Mouse (Mus musculus): ENCODE measurements at regions not wholly inside any gene's neighbourhood (a gene's known extent, or its start where the extent isn't known, plus 50 kb on each side); places are given as distances from the start of the nearest gene placed in this dataset.

GRCm38 (mm10) chr15:86689694-86690093 lies 475.4 kb downstream of the Tbc1d22a start:
- Histone ChIP-seq H3K27ac (ENCODE audit: low read depth, low read length) (no peak overlapping the region), H3K4me3 (ENCODE audit: low read depth, low read length) (no peak overlapping the region), H3K4me1 (replicated peaks; ENCODE audit: control insufficient read depth, insufficient read depth, low read length) (no peaks in the 10 kb centered on the region), H3K27me3 (ENCODE audit: control insufficient read depth, insufficient read depth, low read length) (no peaks in the 10 kb centered on the region), H3K9ac (ENCODE audit: low read length) (no peak overlapping the region), H3K4me2 (ENCODE audit: low read depth, low read length, severe bottlenecking) (no peak overlapping the region), H3K9me3 (ENCODE audit: control insufficient read depth, low read length) (no peaks in the 10 kb centered on the region), H3K36me3 (ENCODE audit: control insufficient read depth, insufficient read depth, low read length) (no peaks in the 10 kb centered on the region)
- no peak for ATAC-seq (replicated peaks; ENCODE audit: low FRiP score)
- DNase-seq (ENCODE audit: low spot score): no peak
- WGBS: 79% methylated on average over 8 of the region's 8 CpGs

DNA sequence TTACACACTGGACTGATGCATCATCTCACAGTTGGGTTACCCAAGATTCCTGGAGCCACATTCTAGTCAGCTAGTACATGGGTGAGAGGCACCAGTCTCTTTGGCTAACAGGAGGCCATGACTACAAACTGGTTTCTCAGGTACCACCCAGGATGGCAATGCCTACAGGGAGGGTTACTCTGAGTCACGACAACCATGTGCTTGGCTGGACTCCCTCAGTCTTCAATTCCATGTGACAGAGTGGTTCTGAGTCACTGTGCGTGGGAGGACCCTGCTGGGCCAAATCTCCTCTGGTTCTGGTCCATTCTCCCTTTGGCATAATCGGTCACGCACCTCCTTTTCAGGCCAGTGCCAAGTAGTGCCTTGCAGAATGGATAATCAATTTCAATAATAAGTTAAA lies 482.5 kb downstream of the Tbc1d22a start:
- Histone ChIP-seq H3K4me2 (ENCODE audit: low read depth, low read length, severe bottlenecking) (no peak overlapping the region), H3K9ac (ENCODE audit: low read length) (no peak overlapping the region), H3K27ac (ENCODE audit: low read depth, low read length) (no peak overlapping the region), H3K4me3 (ENCODE audit: low read depth, low read length) (no peak overlapping the region), H3K27me3 (ENCODE audit: control insufficient read depth, insufficient read depth, low read length) (no peaks in the 10 kb centered on the region), H3K9me3 (ENCODE audit: control insufficient read depth, low read length) (no peaks in the 10 kb centered on the region), H3K4me1 (replicated peaks; ENCODE audit: control insufficient read depth, insufficient read depth, low read length) (no peaks in the 10 kb centered on the region), H3K36me3 (ENCODE audit: control insufficient read depth, insufficient read depth, low read length) (no peaks in the 10 kb centered on the region)
- ATAC-seq (replicated peaks; ENCODE audit: low FRiP score) (no peak), DNase-seq (ENCODE audit: low spot score) (no peak)
- 66% methylated on average over 4 of the region's 4 CpGs for WGBS

DNA sequence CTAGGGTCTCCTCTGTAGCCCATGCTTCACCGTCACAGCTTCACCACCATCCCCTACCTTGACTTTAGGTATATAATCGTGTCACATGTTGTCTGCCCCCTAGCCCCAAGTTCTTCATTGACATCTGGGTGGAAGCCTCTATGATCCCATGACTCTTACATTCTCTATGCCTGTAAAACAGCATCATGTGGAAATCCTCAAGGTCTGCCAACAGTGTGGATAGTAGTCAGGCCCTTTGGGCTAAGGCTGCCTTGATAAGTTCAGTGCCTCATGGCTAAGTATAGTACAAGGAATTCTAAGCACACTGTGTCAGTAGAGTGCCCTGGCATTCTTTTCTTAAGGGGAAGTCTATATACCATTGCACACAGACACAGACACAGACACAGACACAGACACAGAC lies 496.2 kb downstream of the Tbc1d22a start:
- Histone ChIP-seq H3K36me3 (ENCODE audit: control insufficient read depth, insufficient read depth, low read length) (no peaks in the 10 kb centered on the region), H3K27ac (ENCODE audit: low read depth, low read length) (no peak overlapping the region), H3K9me3 (ENCODE audit: control insufficient read depth, low read length) (no peaks in the 10 kb centered on the region), H3K4me3 (ENCODE audit: low read depth, low read length) (no peak overlapping the region), H3K4me1 (replicated peaks; ENCODE audit: control insufficient read depth, insufficient read depth, low read length) (no peaks in the 10 kb centered on the region), H3K9ac (ENCODE audit: low read length) (no peak overlapping the region), H3K4me2 (ENCODE audit: low read depth, low read length, severe bottlenecking) (no peak overlapping the region), H3K27me3 (ENCODE audit: control insufficient read depth, insufficient read depth, low read length) (no peaks in the 10 kb centered on the region)
- WGBS: 89% methylated on average over 2 of the region's 2 CpGs
- DNase-seq (ENCODE audit: low spot score) (no peak), ATAC-seq (replicated peaks; ENCODE audit: low FRiP score) (no peak)

GRCm38 (mm10) chr15:86718376-86718775 lies 504.1 kb downstream of the Tbc1d22a start:
- DNase-seq (ENCODE audit: low spot score) (no peak), ATAC-seq (replicated peaks; ENCODE audit: low FRiP score) (no peak)
- Histone ChIP-seq H3K4me2 (ENCODE audit: low read depth, low read length, severe bottlenecking) (no peak overlapping the region), H3K4me3 (ENCODE audit: low read depth, low read length) (no peak overlapping the region), H3K4me1 (replicated peaks; ENCODE audit: control insufficient read depth, insufficient read depth, low read length) (no peaks in the 10 kb centered on the region), H3K27ac (ENCODE audit: low read depth, low read length) (no peak overlapping the region), H3K9ac (ENCODE audit: low read length) (no peak overlapping the region), H3K9me3 (ENCODE audit: control insufficient read depth, low read length) (no peaks in the 10 kb centered on the region), H3K27me3 (ENCODE audit: control insufficient read depth, insufficient read depth, low read length) (no peaks in the 10 kb centered on the region), H3K36me3 (ENCODE audit: control insufficient read depth, insufficient read depth, low read length) (no peaks in the 10 kb centered on the region)
- WGBS: 50% methylated on average over 9 of the region's 9 CpGs

DNA sequence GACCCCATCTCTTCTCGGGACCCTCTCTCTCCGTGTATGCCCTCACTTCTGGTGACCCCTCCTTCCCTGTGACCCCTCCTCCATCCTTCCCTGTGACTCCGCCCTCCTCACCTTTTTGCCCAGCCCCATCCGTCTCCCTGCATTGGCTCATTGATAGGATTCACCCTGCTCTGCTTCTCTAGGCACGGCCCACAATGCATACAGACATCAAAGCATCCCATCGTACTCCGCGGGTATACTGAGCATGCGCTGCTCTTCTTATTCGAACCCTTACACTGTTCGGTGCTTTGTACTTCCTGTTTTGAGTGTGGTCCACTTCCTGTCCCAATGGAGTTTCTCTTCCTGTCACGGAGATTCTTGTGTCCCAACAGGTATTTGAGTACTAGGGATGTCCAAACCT lies 504.8 kb downstream of the Tbc1d22a start:
- H3K4me1 ChIP-seq (replicated peaks; ENCODE audit: control insufficient read depth, insufficient read depth, low read length): no peaks in the 10 kb centered on the region
- no peak overlapping the region for H3K4me3 ChIP-seq (ENCODE audit: low read depth, low read length)
- no peak overlapping the region for H3K9ac ChIP-seq (ENCODE audit: low read length)
- no peak for DNase-seq (ENCODE audit: low spot score)
- no peak overlapping the region for H3K4me2 ChIP-seq (ENCODE audit: low read depth, low read length, severe bottlenecking)
- ATAC-seq (replicated peaks; ENCODE audit: low FRiP score): no peak
- H3K27me3 ChIP-seq (ENCODE audit: control insufficient read depth, insufficient read depth, low read length): no peaks in the 10 kb centered on the region
- WGBS: 91% methylated on average over 12 of the region's 12 CpGs
- H3K9me3 ChIP-seq (ENCODE audit: control insufficient read depth, low read length): no peaks in the 10 kb centered on the region
- no peaks in the 10 kb centered on the region for H3K36me3 ChIP-seq (ENCODE audit: control insufficient read depth, insufficient read depth, low read length)
- no peak overlapping the region for H3K27ac ChIP-seq (ENCODE audit: low read depth, low read length)

- Histone ChIP-seq H3K4me3 (ENCODE audit: low read depth, low read length) (no peak overlapping the region), H3K9ac (ENCODE audit: low read length) (no peak overlapping the region), H3K27ac (ENCODE audit: low read depth, low read length) (no peak overlapping the region), H3K9me3 (ENCODE audit: control insufficient read depth, low read length) (no peaks in the 10 kb centered on the region), H3K36me3 (ENCODE audit: control insufficient read depth, insufficient read depth, low read length) (no peaks in the 10 kb centered on the region), H3K4me1 (replicated peaks; ENCODE audit: control insufficient read depth, insufficient read depth, low read length) (no peaks in the 10 kb centered on the region), H3K27me3 (ENCODE audit: control insufficient read depth, insufficient read depth, low read length) (no peaks in the 10 kb centered on the region), H3K4me2 (ENCODE audit: low read depth, low read length, severe bottlenecking) (no peak overlapping the region)
- WGBS: 87% methylated on average over 5 of the region's 5 CpGs
- no peak for DNase-seq (ENCODE audit: low spot score)
- no peak for ATAC-seq (replicated peaks; ENCODE audit: low FRiP score)
These were observed 506.9 kb downstream of the Tbc1d22a start for GRCm38 (mm10) chr15:86721131-86721530.

GRCm38 (mm10) chr15:86737945-86738344 lies 523.7 kb downstream of the Tbc1d22a start:
- H3K36me3 ChIP-seq (ENCODE audit: control insufficient read depth, insufficient read depth, low read length): no peaks in the 10 kb centered on the region
- H3K27ac ChIP-seq (ENCODE audit: low read depth, low read length): no peak overlapping the region
- ATAC-seq (replicated peaks; ENCODE audit: low FRiP score) (no peak), DNase-seq (ENCODE audit: low spot score) (no peak)
- no peak overlapping the region for H3K4me3 ChIP-seq (ENCODE audit: low read depth, low read length)
- H3K9me3 ChIP-seq (ENCODE audit: control insufficient read depth, low read length): no peaks in the 10 kb centered on the region
- H3K4me1 ChIP-seq (replicated peaks; ENCODE audit: control insufficient read depth, insufficient read depth, low read length): no peaks in the 10 kb centered on the region
- H3K9ac ChIP-seq (ENCODE audit: low read length): no peak overlapping the region
- no peak overlapping the region for H3K4me2 ChIP-seq (ENCODE audit: low read depth, low read length, severe bottlenecking)
- H3K27me3 ChIP-seq (ENCODE audit: control insufficient read depth, insufficient read depth, low read length): no peaks in the 10 kb centered on the region

DNA sequence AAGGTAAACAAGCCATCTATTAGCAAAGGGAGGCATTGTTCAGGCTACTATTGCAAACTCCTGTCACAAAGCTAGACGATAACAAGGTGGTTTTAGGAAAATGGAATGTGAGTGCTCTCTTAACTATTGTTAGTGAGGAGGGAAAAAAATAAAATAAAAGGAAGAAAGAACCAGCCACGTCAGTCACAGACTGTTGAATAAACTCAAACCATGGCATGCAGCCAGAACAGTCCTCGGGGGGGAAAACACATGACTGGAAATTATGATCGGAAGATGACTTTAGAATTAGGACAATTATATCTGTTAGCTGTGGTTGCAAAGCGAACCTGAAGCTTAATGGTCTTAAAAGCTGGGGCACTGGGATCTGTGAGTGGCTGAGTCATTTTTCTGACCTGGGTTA lies 524.1 kb downstream of the Tbc1d22a start:
- Histone ChIP-seq H3K4me2 (ENCODE audit: low read depth, low read length, severe bottlenecking) (no peak overlapping the region), H3K4me1 (replicated peaks; ENCODE audit: control insufficient read depth, insufficient read depth, low read length) (no peaks in the 10 kb centered on the region), H3K27ac (ENCODE audit: low read depth, low read length) (no peak overlapping the region), H3K36me3 (ENCODE audit: control insufficient read depth, insufficient read depth, low read length) (no peaks in the 10 kb centered on the region), H3K9me3 (ENCODE audit: control insufficient read depth, low read length) (no peaks in the 10 kb centered on the region), H3K4me3 (ENCODE audit: low read depth, low read length) (no peak overlapping the region), H3K27me3 (ENCODE audit: control insufficient read depth, insufficient read depth, low read length) (no peaks in the 10 kb centered on the region), H3K9ac (ENCODE audit: low read length) (no peak overlapping the region)
- DNase-seq (ENCODE audit: low spot score) (no peak), ATAC-seq (replicated peaks; ENCODE audit: low FRiP score) (no peak)
- WGBS: 74% methylated on average over 5 of the region's 5 CpGs

- ATAC-seq (replicated peaks; ENCODE audit: low FRiP score) (no peak), DNase-seq (ENCODE audit: low spot score) (no peak)
- no peak overlapping the region for H3K27ac ChIP-seq (ENCODE audit: low read depth, low read length)
- H3K9ac ChIP-seq (ENCODE audit: low read length): no peak overlapping the region
- no peaks in the 10 kb centered on the region for H3K27me3 ChIP-seq (ENCODE audit: control insufficient read depth, insufficient read depth, low read length)
- no peaks in the 10 kb centered on the region for H3K9me3 ChIP-seq (ENCODE audit: control insufficient read depth, low read length)
- no peak overlapping the region for H3K4me2 ChIP-seq (ENCODE audit: low read depth, low read length, severe bottlenecking)
- no peaks in the 10 kb centered on the region for H3K36me3 ChIP-seq (ENCODE audit: control insufficient read depth, insufficient read depth, low read length)
- H3K4me3 ChIP-seq (ENCODE audit: low read depth, low read length): no peak overlapping the region
- WGBS: 91% methylated on average over 5 of the region's 5 CpGs
- H3K4me1 ChIP-seq (replicated peaks; ENCODE audit: control insufficient read depth, insufficient read depth, low read length): no peaks in the 10 kb centered on the region
These were observed 524.5 kb downstream of the Tbc1d22a start for GRCm38 (mm10) chr15:86738776-86739175.
